Mouse (Mus musculus): ENCODE measurements around the gene Ripor2. TPM values are rescaled to one million over a fixed set of nuclear protein-coding genes. Genes with fewer than 3 reads are reported as not detected.

Ripor2 gene
- polyA plus RNA-seq, 1 experiment from 2014 or later: 0.70 TPM

GRCm38 (mm10) chr13:24610883-24611282, 28.9 kb downstream of the Ripor2 start:
- H3K9ac ChIP-seq (ENCODE audit: low read depth, low read length): no peak overlapping the region
- whole genome bisulfite sequencing: 75% methylated on average over 5 of the region's 5 CpGs
- H3K4me1 ChIP-seq (replicated peaks; ENCODE audit: control insufficient read depth, insufficient read depth, low read length): no peaks in the 10 kb centered on the region
- H3K9me3 ChIP-seq (ENCODE audit: control insufficient read depth): no peaks in the 10 kb centered on the region
- H3K4me3 ChIP-seq (ENCODE audit: low read depth, low read length): no peak overlapping the region
- TF ChIP-seq CTCF (IDR thresholded peaks at IDR 0.05; ENCODE audit: low read depth): no peak
- H3K4me2 ChIP-seq (replicated peaks; ENCODE audit: low read depth): no peak overlapping the region
- no peak for ATAC-seq
- no peaks in the 10 kb centered on the region for H3K27me3 ChIP-seq (replicated peaks; ENCODE audit: control insufficient read depth, insufficient read depth, low read length)
- H3K36me3 ChIP-seq (ENCODE audit: control insufficient read depth, insufficient read depth): no peaks in the 10 kb centered on the region
- H3K27ac ChIP-seq (ENCODE audit: low read depth, low read length): no peak overlapping the region

DNA sequence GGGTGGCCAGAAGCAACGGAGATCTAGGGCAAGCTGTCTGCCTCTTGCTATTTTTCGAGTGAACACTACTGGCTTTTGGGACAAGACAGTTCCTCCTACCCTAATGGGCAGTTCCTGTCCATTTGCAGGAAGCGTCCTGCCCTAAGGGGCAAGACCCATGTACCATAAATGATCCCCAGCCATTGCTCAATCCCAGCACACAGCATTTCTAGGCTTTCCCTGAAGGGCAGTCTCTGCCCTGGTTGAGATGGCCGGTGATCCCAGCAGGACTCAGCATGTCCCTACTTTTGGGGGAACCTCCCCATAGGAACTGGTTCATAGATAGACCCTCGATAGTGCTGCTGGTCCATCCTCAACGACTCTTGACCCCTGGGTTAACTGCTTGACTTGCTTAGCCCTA, 31.0 kb downstream of the Ripor2 start:
- no peaks in the 10 kb centered on the region for H3K36me3 ChIP-seq (ENCODE audit: control insufficient read depth, insufficient read depth)
- no peak overlapping the region for H3K4me2 ChIP-seq (replicated peaks; ENCODE audit: low read depth)
- no peak overlapping the region for H3K9ac ChIP-seq (ENCODE audit: low read depth, low read length)
- ATAC-seq: no peak
- H3K4me3 ChIP-seq (ENCODE audit: low read depth, low read length): no peak overlapping the region
- no peak overlapping the region for H3K27ac ChIP-seq (ENCODE audit: low read depth, low read length)
- H3K9me3 ChIP-seq (ENCODE audit: control insufficient read depth): no peaks in the 10 kb centered on the region
- TF ChIP-seq CTCF (IDR thresholded peaks at IDR 0.05; ENCODE audit: low read depth): no peak
- WGBS: 80% methylated on average over 6 of the region's 6 CpGs
- no peaks in the 10 kb centered on the region for H3K27me3 ChIP-seq (replicated peaks; ENCODE audit: control insufficient read depth, insufficient read depth, low read length)
- no peaks in the 10 kb centered on the region for H3K4me1 ChIP-seq (replicated peaks; ENCODE audit: control insufficient read depth, insufficient read depth, low read length)

DNA sequence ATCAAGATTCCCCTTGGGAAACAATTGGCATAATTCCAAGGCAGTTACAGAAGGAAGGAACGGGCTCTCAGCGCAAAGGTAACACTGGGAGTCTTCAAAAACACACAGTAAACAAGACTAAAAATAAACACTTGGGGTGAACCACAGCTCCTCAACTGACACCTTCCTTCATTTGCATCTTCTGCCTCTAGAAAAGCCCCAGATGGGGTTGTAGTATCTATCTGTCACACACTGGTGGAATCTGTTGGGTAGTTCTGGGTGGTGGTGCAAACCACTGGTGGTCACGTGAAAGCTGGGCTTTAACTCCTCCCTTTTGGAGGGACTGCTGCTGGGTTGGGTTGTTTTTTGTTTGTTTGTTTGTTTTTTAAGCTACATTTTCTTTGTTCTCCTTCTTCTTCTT, 31.4 kb downstream of the Ripor2 start:
- 73% methylated on average over 3 of the region's 3 CpGs for WGBS
- Histone ChIP-seq H3K36me3 (ENCODE audit: control insufficient read depth, insufficient read depth) (no peaks in the 10 kb centered on the region), H3K9ac (ENCODE audit: low read depth, low read length) (no peak overlapping the region), H3K27me3 (replicated peaks; ENCODE audit: control insufficient read depth, insufficient read depth, low read length) (no peaks in the 10 kb centered on the region), H3K4me2 (replicated peaks; ENCODE audit: low read depth) (no peak overlapping the region), H3K9me3 (ENCODE audit: control insufficient read depth) (no peaks in the 10 kb centered on the region), H3K4me3 (ENCODE audit: low read depth, low read length) (no peak overlapping the region), H3K27ac (ENCODE audit: low read depth, low read length) (no peak overlapping the region), H3K4me1 (replicated peaks; ENCODE audit: control insufficient read depth, insufficient read depth, low read length) (no peaks in the 10 kb centered on the region)
- no peak for TF ChIP-seq CTCF (IDR thresholded peaks at IDR 0.05; ENCODE audit: low read depth)
- no peak for ATAC-seq

GRCm38 (mm10) chr13:24613927-24614780, 32.2 kb downstream of the Ripor2 start:
- H3K4me3 ChIP-seq (ENCODE audit: low read depth, low read length): no peak overlapping the region
- 65% methylated on average over 10 of the region's 10 CpGs for WGBS
- no peak overlapping the region for H3K27ac ChIP-seq (ENCODE audit: low read depth, low read length)

DNA sequence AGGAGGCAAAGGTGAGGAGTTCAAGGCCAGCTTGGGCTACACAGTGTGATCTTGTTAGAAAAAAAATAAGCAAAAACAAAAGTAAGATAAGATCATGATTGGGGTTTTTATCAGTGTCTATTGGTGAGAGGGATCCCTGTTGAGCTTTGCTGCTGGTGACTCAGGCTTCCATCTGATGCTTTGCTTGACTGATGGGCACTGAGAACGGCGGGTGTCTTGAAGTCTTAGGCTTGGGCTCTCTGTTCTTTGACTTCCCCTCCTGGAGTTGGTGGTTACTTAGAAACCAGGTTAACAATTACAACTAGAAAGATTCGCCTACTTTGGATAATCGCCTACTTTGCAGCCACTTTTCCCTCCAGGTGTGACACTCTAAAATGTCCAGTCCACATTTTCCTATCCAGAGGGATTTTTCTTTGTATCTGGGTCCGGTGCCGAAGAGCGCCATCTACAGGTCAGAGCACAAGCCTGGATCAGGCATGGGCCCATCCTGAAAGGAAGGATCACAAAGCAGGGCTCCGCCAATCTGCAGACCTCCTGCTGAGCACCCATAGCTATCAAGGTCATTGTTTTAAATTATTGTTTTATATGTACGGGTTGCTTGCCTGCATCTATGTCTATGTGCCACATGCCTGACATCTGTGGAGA, 34.1 kb downstream of the Ripor2 start:
- H3K4me3 ChIP-seq (ENCODE audit: low read depth, low read length): no peak overlapping the region
- peak; percentile 66 for TF ChIP-seq CTCF (IDR thresholded peaks at IDR 0.05; ENCODE audit: low read depth)
- H3K27ac ChIP-seq (ENCODE audit: low read depth, low read length): no peak overlapping the region
- no peak overlapping the region for H3K9ac ChIP-seq (ENCODE audit: low read depth, low read length)
- H3K36me3 ChIP-seq (ENCODE audit: control insufficient read depth, insufficient read depth): no peaks in the 10 kb centered on the region
- no peaks in the 10 kb centered on the region for H3K4me1 ChIP-seq (replicated peaks; ENCODE audit: control insufficient read depth, insufficient read depth, low read length)
- no peaks in the 10 kb centered on the region for H3K9me3 ChIP-seq (ENCODE audit: control insufficient read depth)
- no peak for ATAC-seq
- WGBS: 68% methylated on average over 9 of the region's 9 CpGs
- no peaks in the 10 kb centered on the region for H3K27me3 ChIP-seq (replicated peaks; ENCODE audit: control insufficient read depth, insufficient read depth, low read length)
- H3K4me2 ChIP-seq (replicated peaks; ENCODE audit: low read depth): no peak overlapping the region

More at GRCm38 (mm10) chr13:24613927-24614780, 32.2 kb downstream of the Ripor2 start:
- H3K4me1 ChIP-seq (replicated peaks; ENCODE audit: control insufficient read depth, insufficient read depth, low read length): no peaks in the 10 kb centered on the region
- no peaks in the 10 kb centered on the region for H3K36me3 ChIP-seq (ENCODE audit: control insufficient read depth, insufficient read depth)
- H3K9me3 ChIP-seq (ENCODE audit: control insufficient read depth): no peaks in the 10 kb centered on the region
- H3K27me3 ChIP-seq (replicated peaks; ENCODE audit: control insufficient read depth, insufficient read depth, low read length): no peaks in the 10 kb centered on the region
- H3K9ac ChIP-seq (ENCODE audit: low read depth, low read length): no peak overlapping the region
- ATAC-seq: no peak
- no peak overlapping the region for H3K4me2 ChIP-seq (replicated peaks; ENCODE audit: low read depth)
- no peak for TF ChIP-seq CTCF (IDR thresholded peaks at IDR 0.05; ENCODE audit: low read depth)

- WGBS: 88% methylated on average over 8 of the region's 8 CpGs
- no peak for TF ChIP-seq CTCF (IDR thresholded peaks at IDR 0.05; ENCODE audit: low read depth)
These were observed 34.7 kb downstream of the Ripor2 start for GRCm38 (mm10) chr13:24616645-24617044.

More at GRCm38 (mm10) chr13:24616645-24617044, 34.7 kb downstream of the Ripor2 start:
- H3K4me2 ChIP-seq (replicated peaks; ENCODE audit: low read depth): no peak overlapping the region
- H3K4me3 ChIP-seq (ENCODE audit: low read depth, low read length): no peak overlapping the region
- no peaks in the 10 kb centered on the region for H3K27me3 ChIP-seq (replicated peaks; ENCODE audit: control insufficient read depth, insufficient read depth, low read length)
- H3K36me3 ChIP-seq (ENCODE audit: control insufficient read depth, insufficient read depth): no peaks in the 10 kb centered on the region
- no peaks in the 10 kb centered on the region for H3K9me3 ChIP-seq (ENCODE audit: control insufficient read depth)
- no peaks in the 10 kb centered on the region for H3K4me1 ChIP-seq (replicated peaks; ENCODE audit: control insufficient read depth, insufficient read depth, low read length)
- no peak overlapping the region for H3K27ac ChIP-seq (ENCODE audit: low read depth, low read length)
- H3K9ac ChIP-seq (ENCODE audit: low read depth, low read length): no peak overlapping the region
- no peak for ATAC-seq

Data from intestine, postnatal 0 days (tissue).